Mouse (Mus musculus) cortical plate, adult 2 months (tissue): ENCODE measurements around the gene Cab39l.

Source experiments
- CTCF ChIP-seq: fragments of 200-500 bp; IDR thresholded peaks from 2 replicates; pipeline ENCODE4 v1.5.1; 2011; ENCODE audit warnings: mild to moderate bottlenecking, control low read depth, low read length; ENCODE audit not compliant: insufficient read depth; ENCODE audit errors: extremely low read depth
- POLR2A ChIP-seq: fragments of 200-500 bp; IDR thresholded peaks from 2 replicates; pipeline ENCODE4 v1.6.1; 2011; ENCODE audit warnings: mild to moderate bottlenecking, low read length, control low read depth; ENCODE audit not compliant: insufficient read depth; ENCODE audit errors: extremely low read depth

GRCm38 (mm10) chr14:59546162-59546880 lies 105.5 kb downstream of the Cab39l start:
- TF ChIP-seq CTCF: no peak
- no peak for TF ChIP-seq POLR2A
